Mouse (Mus musculus) intestine, embryonic 16.5 days (tissue): ENCODE data around the gene Dab1. TPM values are rescaled to one million over a fixed set of nuclear protein-coding genes. Genes with fewer than 3 reads are reported as not detected.

Source experiments
- ATAC-seq: fragments of 200-750 bp; cut with Nextera tagmentation; 2 replicates; pipeline ENCODE4 v1.8.0; 2017; ENCODE audit warnings: moderate TSS enrichment, moderate library complexity
- H3K27ac ChIP-seq: fragments of 300-500 bp; sonication (generic); 2 replicates; pipeline ENCODE4 v1.5.1; 2014; ENCODE audit warnings: mild to moderate bottlenecking, low read length
- H3K27me3 ChIP-seq: fragments of 300-500 bp; sonication (generic); replicated peaks from 2 replicates; pipeline ENCODE4 v1.6.1; 2014; ENCODE audit warnings: low read length, control low read depth, mixed read lengths; ENCODE audit not compliant: control insufficient read depth, insufficient read depth
- H3K36me3 ChIP-seq: fragments of 300-500 bp; sonication (generic); 2 replicates; pipeline ENCODE4 v1.6.1; 2014; ENCODE audit warnings: low read length, control low read depth; ENCODE audit not compliant: control insufficient read depth, insufficient read depth
- H3K4me1 ChIP-seq: fragments of 300-500 bp; sonication (generic); 2 replicates; pipeline ENCODE4 v1.6.1; 2014; ENCODE audit warnings: low read length, control low read depth, mixed read lengths; ENCODE audit not compliant: control insufficient read depth, insufficient read depth
- H3K4me2 ChIP-seq: fragments of 300-500 bp; sonication (generic); 2 replicates; pipeline ENCODE4 v1.6.1; 2014; ENCODE audit warnings: low read depth, low read length, control low read depth
- H3K4me3 ChIP-seq: fragments of 300-500 bp; sonication (generic); 2 replicates; pipeline ENCODE4 v1.5.1; 2014; ENCODE audit warnings: mild to moderate bottlenecking, low read length
- H3K9ac ChIP-seq: fragments of 300-500 bp; sonication (generic); 2 replicates; pipeline ENCODE4 v1.6.1; 2014; ENCODE audit warnings: low read depth, low read length
- H3K9me3 ChIP-seq: fragments of 300-500 bp; sonication (generic); 2 replicates; pipeline ENCODE4 v1.6.1; 2016; ENCODE audit warnings: low read length, control low read depth; ENCODE audit not compliant: control insufficient read depth
- WGBS: fragments of 180-500 bp; shearing (Covaris S2); extraction: QIAGEN DNeasy Blood & Tissue Kit; methylation state at CpG from one replicate; pipeline ENCODE4 v1.1.7; 2014; 5-methylcytosine and 5-hydroxymethylcytosine counted together
- polyA plus RNA-seq: library from polyadenylated mRNA; unstranded; fragments of >200 nt; fragmentation: Nextera tagmentation; extraction: Ambion mirVana; gene quantifications from 2 replicates; pipeline ENCODE4 v1.2.1, GENCODE M21; 2015

The Dab1 gene
- 54.5 and 68.5 TPM in 2 replicates for polyA plus RNA-seq

DNA sequence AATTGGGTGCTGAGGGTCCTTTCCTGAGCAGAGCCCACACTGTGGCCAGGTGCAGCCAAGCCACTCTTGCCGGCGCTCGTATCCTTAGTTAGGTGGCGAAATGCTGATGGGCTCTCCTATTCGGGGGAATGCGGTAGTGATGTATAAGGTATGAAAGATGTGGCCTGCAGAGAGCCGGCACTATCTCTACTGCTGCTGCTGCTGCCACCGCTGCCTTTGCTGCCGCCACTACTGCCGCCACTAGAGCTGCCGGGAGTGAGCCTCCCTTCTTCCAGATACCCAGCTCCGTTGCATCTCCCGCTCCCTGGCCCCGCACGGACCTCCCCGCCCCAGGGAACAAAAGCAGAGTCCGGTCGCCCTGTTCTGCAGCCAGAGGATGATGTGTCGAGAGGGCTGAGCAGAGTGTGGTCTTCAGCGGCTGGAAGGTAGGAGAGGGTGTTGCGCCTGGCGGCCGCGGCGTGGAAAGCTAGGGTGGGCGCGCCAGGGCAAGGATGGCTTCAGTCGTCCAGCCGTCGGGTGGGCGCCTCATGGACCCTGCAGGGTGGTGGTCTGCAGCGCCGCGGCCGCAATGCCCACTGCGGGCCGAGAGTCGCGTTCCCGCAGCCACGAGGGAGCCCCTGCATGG lies at the start of gene Dab1:
Gene Dab1 (plus strand): TSS at position 39 of the 625 bp plus-strand sequence.
- under 1% methylated on average over 41 of the region's 41 CpGs for WGBS
- ATAC-seq, result no peak

DNA sequence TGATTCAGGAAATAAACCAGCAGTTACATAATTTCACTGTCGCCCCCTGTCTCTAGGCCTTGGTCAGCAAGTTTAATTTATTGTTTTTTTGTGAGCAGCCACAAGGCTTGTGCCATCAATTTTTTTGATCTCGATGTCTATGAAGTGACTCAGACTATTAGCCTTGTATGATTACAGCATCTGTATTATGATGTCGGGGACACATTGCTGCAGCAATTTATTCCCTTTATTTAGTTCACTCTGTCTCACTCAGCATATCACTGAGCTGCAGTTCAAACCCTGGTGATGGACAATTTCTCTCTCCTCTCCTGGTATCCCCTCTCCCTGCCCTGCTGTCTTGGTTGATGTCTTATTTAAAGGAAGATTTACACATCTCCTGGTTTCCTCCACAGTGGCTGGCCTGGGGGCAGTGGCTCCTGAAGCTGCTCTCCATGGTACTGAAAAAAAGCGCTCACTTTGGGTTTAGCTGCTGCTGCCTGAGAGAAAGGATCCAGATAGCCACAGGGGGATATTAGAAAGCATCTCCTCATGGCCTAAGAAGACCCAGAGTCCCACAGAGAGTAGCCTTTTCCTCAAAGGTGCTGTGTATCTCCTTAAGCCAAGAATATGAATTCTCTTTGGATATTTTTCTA lies 47.3 kb upstream of the Dab1 start:
- Histone ChIP-seq H3K4me3 (no peak overlapping the region), H3K4me1 (no peaks in the 10 kb centered on the region), H3K27me3 (no peaks in the 10 kb centered on the region), H3K9me3 (no peaks in the 10 kb centered on the region), H3K4me2 (no peak overlapping the region), H3K27ac (no peak overlapping the region), H3K36me3 (no peaks in the 10 kb centered on the region), H3K9ac (no peak overlapping the region)
- 67% methylated on average over 4 of the region's 4 CpGs for WGBS
- ATAC-seq, result no peak

More for the DNA sequence above, at the start of gene Dab1:
- Histone ChIP-seq H3K36me3 (no peaks in the 10 kb centered on the region), H3K9me3 (no peaks in the 10 kb centered on the region), H3K27me3 (peaks cover 37% of the 10 kb centered on the region), H3K9ac (0 out of 2 replicates have a peak within 1 kb of the TSS, but pooled peaks have one; percentile 33), H3K27ac (no peak within 1 kb of the TSS), H3K4me1 (0 out of 2 replicates have a peak, but pooled peaks cover 2% of the 10 kb centered on the region), H3K4me3 (peak within 1 kb of the TSS; percentile 37), H3K4me2 (peak within 1 kb of the TSS; percentile 47)

- no peak for ATAC-seq
- 76% methylated on average over 2 of the region's 2 CpGs for whole genome bisulfite sequencing
- Histone ChIP-seq H3K4me1 (no peaks in the 10 kb centered on the region), H3K27me3 (no peaks in the 10 kb centered on the region), H3K36me3 (no peaks in the 10 kb centered on the region), H3K27ac (no peak overlapping the region), H3K9ac (no peak overlapping the region), H3K4me2 (no peak overlapping the region), H3K4me3 (no peak overlapping the region), H3K9me3 (no peaks in the 10 kb centered on the region)
These were observed 43.6 kb upstream of the Dab1 start for GRCm38 (mm10) chr4:103575556-103575955.

DNA sequence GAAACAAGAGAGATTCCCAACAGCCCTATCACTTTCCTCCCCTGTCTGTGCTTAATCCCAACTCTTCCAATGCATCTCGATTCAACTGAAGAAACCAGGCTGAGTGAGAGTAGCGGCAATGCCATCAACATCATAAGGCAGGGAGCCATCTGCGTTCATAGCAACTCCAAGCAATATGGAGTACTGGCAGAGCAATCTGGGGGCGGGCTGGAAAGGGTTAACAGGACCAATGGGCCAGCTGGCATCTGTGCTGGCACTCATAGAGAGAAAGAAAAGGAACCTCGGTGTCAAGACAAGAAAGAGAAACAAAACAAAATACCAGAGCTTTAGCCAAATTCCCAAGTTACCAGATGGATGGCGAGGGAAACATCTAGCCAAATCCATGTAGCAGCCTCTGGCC lies 42.9 kb upstream of the Dab1 start:
- Histone ChIP-seq H3K4me2 (no peak overlapping the region), H3K9me3 (no peaks in the 10 kb centered on the region), H3K27ac (no peak overlapping the region), H3K9ac (no peak overlapping the region), H3K27me3 (no peaks in the 10 kb centered on the region), H3K4me1 (no peaks in the 10 kb centered on the region), H3K4me3 (no peak overlapping the region), H3K36me3 (no peaks in the 10 kb centered on the region)
- ATAC-seq, result no peak
- WGBS, result 80% methylated on average over 6 of the region's 6 CpGs

GRCm38 (mm10) chr4:103577111-103577815 lies 41.9 kb upstream of the Dab1 start:
- no peaks in the 10 kb centered on the region for H3K4me1 ChIP-seq
- no peak overlapping the region for H3K4me3 ChIP-seq
- H3K9ac ChIP-seq, result no peak overlapping the region
- no peak for ATAC-seq
- H3K9me3 ChIP-seq, result no peaks in the 10 kb centered on the region
- no peak overlapping the region for H3K27ac ChIP-seq
- WGBS, result 78% methylated on average over 4 of the region's 4 CpGs
- H3K4me2 ChIP-seq, result no peak overlapping the region
- H3K36me3 ChIP-seq, result no peaks in the 10 kb centered on the region
- H3K27me3 ChIP-seq, result no peaks in the 10 kb centered on the region

- Histone ChIP-seq H3K27ac (no peak overlapping the region), H3K4me1 (no peaks in the 10 kb centered on the region), H3K9me3 (no peaks in the 10 kb centered on the region), H3K4me3 (no peak overlapping the region), H3K4me2 (no peak overlapping the region), H3K9ac (no peak overlapping the region), H3K27me3 (no peaks in the 10 kb centered on the region), H3K36me3 (no peaks in the 10 kb centered on the region)
- no peak for ATAC-seq
- 78% methylated on average over 7 of the region's 7 CpGs for WGBS
These were observed 41.3 kb upstream of the Dab1 start for GRCm38 (mm10) chr4:103577821-103578220.

DNA sequence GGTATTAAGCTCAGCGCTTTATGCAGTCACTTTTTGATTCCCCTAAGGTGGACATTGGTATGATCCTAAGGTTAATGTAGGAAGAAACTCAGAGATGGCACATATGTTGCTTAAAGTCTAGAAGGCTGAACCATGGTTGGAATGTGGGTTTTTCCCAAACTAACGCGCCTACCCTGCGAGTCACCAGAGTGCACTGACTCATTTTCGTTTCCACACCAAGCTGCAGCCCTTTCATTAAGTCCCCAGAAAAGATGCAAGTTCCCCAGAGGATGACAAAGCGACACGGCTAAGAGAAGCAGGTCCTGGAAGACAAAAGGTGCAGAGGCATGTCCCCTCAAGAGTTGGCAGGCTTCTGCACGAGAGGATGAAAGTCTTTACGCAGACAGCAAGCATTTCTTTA lies 39.1 kb upstream of the Dab1 start:
- no peak overlapping the region for H3K4me3 ChIP-seq
- H3K4me1 ChIP-seq, result no peaks in the 10 kb centered on the region
- no peaks in the 10 kb centered on the region for H3K27me3 ChIP-seq
- H3K9me3 ChIP-seq, result no peaks in the 10 kb centered on the region
- no peak overlapping the region for H3K4me2 ChIP-seq
- 85% methylated on average over 9 of the region's 9 CpGs for WGBS
- no peaks in the 10 kb centered on the region for H3K36me3 ChIP-seq
- H3K27ac ChIP-seq, result no peak overlapping the region
- no peak overlapping the region for H3K9ac ChIP-seq
- ATAC-seq, result no peak

GRCm38 (mm10) chr4:103615011-103615410 lies 4.1 kb upstream of the Dab1 start:
- Histone ChIP-seq H3K27me3 (peaks cover 21% of the 10 kb centered on the region), H3K4me2 (no peak overlapping the region), H3K27ac (no peak overlapping the region), H3K4me1 (0 out of 2 replicates have a peak, but pooled peaks cover 2% of the 10 kb centered on the region), H3K9me3 (no peaks in the 10 kb centered on the region), H3K36me3 (no peaks in the 10 kb centered on the region), H3K9ac (no peak overlapping the region), H3K4me3 (no peak overlapping the region)
- ATAC-seq, result no peak
- 50% methylated on average over 3 of the region's 3 CpGs for WGBS

DNA sequence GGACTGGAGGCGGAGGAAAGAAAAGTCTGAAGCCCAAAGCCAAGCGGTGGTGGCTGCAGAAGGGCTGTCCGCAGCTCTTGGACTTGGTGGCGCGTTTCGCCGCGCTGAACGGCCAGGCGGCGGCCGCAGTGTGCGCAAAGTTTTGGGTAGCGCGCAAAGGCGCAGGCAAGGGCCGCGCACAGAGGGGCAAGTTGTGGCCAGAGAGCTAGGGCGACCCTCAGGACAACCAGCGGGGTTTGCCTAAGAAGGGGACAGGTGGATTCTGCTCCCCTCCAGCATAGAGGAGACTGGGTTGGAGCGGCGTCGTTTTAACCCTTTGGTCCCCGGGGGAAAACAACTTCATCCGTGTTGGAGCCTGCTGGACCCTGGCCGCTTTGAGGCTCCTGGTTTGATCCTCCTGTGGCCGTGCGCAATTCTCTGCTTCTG lies 800 bp downstream of the Dab1 start:
- H3K4me1 ChIP-seq, result 0 out of 2 replicates have a peak, but pooled peaks cover 2% of the 10 kb centered on the region
- H3K9ac ChIP-seq, result no peak overlapping the region
- no peaks in the 10 kb centered on the region for H3K9me3 ChIP-seq
- no peak for ATAC-seq
- peak overlapping the region; percentile 47 for H3K4me2 ChIP-seq
- no peaks in the 10 kb centered on the region for H3K36me3 ChIP-seq
- H3K27me3 ChIP-seq, result peaks cover 37% of the 10 kb centered on the region
- under 1% methylated on average over 28 of the region's 28 CpGs for WGBS
- no peak overlapping the region for H3K27ac ChIP-seq
- peak overlapping the region; percentile 37 for H3K4me3 ChIP-seq
